Mouse (Mus musculus) bone marrow, adult 2 months (tissue): ENCODE data around the gene D6Wsu163e.

ENCODE experiments used
- CTCF ChIP-seq: fragments of 200-500 bp; IDR thresholded peaks from 2 replicates; pipeline ENCODE4 v1.5.1; 2011; ENCODE audit warnings: low read length, control low read depth; ENCODE audit not compliant: control insufficient read depth, insufficient read depth
- POLR2A ChIP-seq: fragments of 200-500 bp; IDR thresholded peaks from 2 replicates; pipeline ENCODE4 v1.6.1; 2011; ENCODE audit warnings: low read depth, mild to moderate bottlenecking, control low read depth, low read length, borderline replicate concordance; ENCODE audit not compliant: control insufficient read depth

DNA sequence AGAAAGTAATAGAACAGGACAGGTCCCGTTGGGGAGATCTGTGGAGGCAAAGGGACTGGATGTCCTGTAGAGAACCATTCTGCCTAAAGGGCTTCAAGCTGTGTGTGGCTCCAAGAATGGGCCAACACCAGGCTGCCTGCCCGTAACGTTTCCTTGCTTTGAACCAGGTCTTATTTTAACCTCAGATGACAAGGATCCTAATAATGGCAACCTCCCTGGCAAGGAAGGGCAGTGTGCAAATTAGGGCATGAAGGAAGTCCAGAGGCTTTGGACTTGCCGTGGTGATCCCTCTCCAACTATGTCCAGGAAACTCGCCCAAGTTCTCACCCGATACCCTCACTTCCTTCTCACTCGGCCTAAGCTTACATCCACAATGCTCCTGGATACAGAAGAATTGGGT lies 85.1 kb downstream of the D6Wsu163e start:
- TF ChIP-seq CTCF: no peak
- no peak for TF ChIP-seq POLR2A
